Mouse (Mus musculus) forebrain, embryonic 10.5 days (tissue): ENCODE results near the gene Olfm3. TPM values are rescaled to one million over a fixed set of nuclear protein-coding genes. Genes with fewer than 3 reads are reported as not detected.

Source experiments
- DNase-seq: peaks from one replicate; pipeline ENCODE4 v3.0.0-alpha.2; 2017; ENCODE audit warnings: low spot score; ENCODE audit errors: extremely low spot score
- H3K27ac ChIP-seq: fragments of 300-500 bp; sonication (generic); 2 replicates; pipeline ENCODE4 v1.5.1; 2016; ENCODE audit warnings: mild to moderate bottlenecking
- H3K27me3 ChIP-seq: fragments of 300-500 bp; sonication (generic); 2 replicates; pipeline ENCODE4 v1.6.1; 2016; ENCODE audit warnings: mild to moderate bottlenecking; ENCODE audit not compliant: poor library complexity, severe bottlenecking
- H3K36me3 ChIP-seq: fragments of 300-500 bp; sonication (generic); replicated peaks from 2 replicates; pipeline ENCODE4 v1.6.1; 2016; ENCODE audit warnings: mild to moderate bottlenecking, moderate library complexity
- H3K4me1 ChIP-seq: fragments of 300-500 bp; sonication (generic); 2 replicates; pipeline ENCODE4 v1.6.1; 2016
- H3K4me3 ChIP-seq: fragments of 300-500 bp; sonication (generic); 2 replicates; pipeline ENCODE4 v1.5.1; 2016; ENCODE audit warnings: mild to moderate bottlenecking, moderate library complexity
- H3K9me3 ChIP-seq: fragments of 300-500 bp; sonication (generic); 2 replicates; pipeline ENCODE4 v1.6.1; 2016; ENCODE audit warnings: mild to moderate bottlenecking, moderate library complexity
- WGBS: fragments of 180-500 bp; shearing (Covaris S2); methylation state at CpG from one replicate; pipeline ENCODE4 v1.1.7; 2016; 5-methylcytosine and 5-hydroxymethylcytosine counted together
- polyA plus RNA-seq: library from polyadenylated mRNA; unstranded; fragments of >200 nt; fragmentation: Nextera tagmentation; extraction: Ambion mirVana; gene quantifications from 2 replicates; pipeline ENCODE4 v1.2.1, GENCODE M21; 2016

The Olfm3 gene
- polyA plus RNA-seq: 0.23 and 0.27 TPM in 2 replicates

GRCm38 (mm10) chr3:114903924-114904438 is at the start of gene Olfm3:
Olfm3 (plus strand) TSS chr3:114904078.
- DNase-seq: peak; percentile 56
- H3K36me3 ChIP-seq: no peaks in the 10 kb centered on the region
- no peaks in the 10 kb centered on the region for H3K27me3 ChIP-seq
- no peaks in the 10 kb centered on the region for H3K9me3 ChIP-seq
- H3K4me3 ChIP-seq: peak within 1 kb of the TSS; percentile 54
- 6% methylated on average over 20 of the region's 21 CpGs for WGBS
- no peak within 1 kb of the TSS for H3K27ac ChIP-seq
- peaks cover 16% of the 10 kb centered on the region for H3K4me1 ChIP-seq

- 88% methylated on average over 3 of the region's 3 CpGs for WGBS
- no peak for DNase-seq
- no peak overlapping the region for H3K4me3 ChIP-seq
- no peaks in the 10 kb centered on the region for H3K9me3 ChIP-seq
- H3K36me3 ChIP-seq: no peaks in the 10 kb centered on the region
- H3K4me1 ChIP-seq: no peaks in the 10 kb centered on the region
- no peaks in the 10 kb centered on the region for H3K27me3 ChIP-seq
- H3K27ac ChIP-seq: no peak overlapping the region
Observed at GRCm38 (mm10) chr3:114889764-114890163, 14.1 kb upstream of the Olfm3 start.

- Histone ChIP-seq H3K27me3 (no peaks in the 10 kb centered on the region), H3K9me3 (no peaks in the 10 kb centered on the region), H3K4me1 (peaks cover 16% of the 10 kb centered on the region), H3K4me3 (peak overlapping the region; percentile 54), H3K27ac (no peak overlapping the region), H3K36me3 (no peaks in the 10 kb centered on the region)
- 21% methylated on average over 16 of the region's 16 CpGs for WGBS
- peak; percentile 14 for DNase-seq
Observed at GRCm38 (mm10) chr3:114904633-114905423, 950 bp downstream of the Olfm3 start.

- DNase-seq: no peak
- no peaks in the 10 kb centered on the region for H3K36me3 ChIP-seq
- peaks cover 16% of the 10 kb centered on the region for H3K4me1 ChIP-seq
Observed at GRCm38 (mm10) chr3:114907537-114907936, 3.7 kb downstream of the Olfm3 start.

GRCm38 (mm10) chr3:114908846-114909245 is 5.0 kb downstream of the Olfm3 start:
- DNase-seq: no peak
- no peaks in the 10 kb centered on the region for H3K27me3 ChIP-seq
- no peaks in the 10 kb centered on the region for H3K9me3 ChIP-seq
- H3K4me3 ChIP-seq: no peak overlapping the region
- H3K27ac ChIP-seq: no peak overlapping the region
- 94% methylated on average over 3 of the region's 3 CpGs for WGBS
- H3K4me1 ChIP-seq: peaks cover 14% of the 10 kb centered on the region
- no peaks in the 10 kb centered on the region for H3K36me3 ChIP-seq

More at GRCm38 (mm10) chr3:114907537-114907936, 3.7 kb downstream of the Olfm3 start:
- Histone ChIP-seq H3K9me3 (no peaks in the 10 kb centered on the region), H3K27ac (no peak overlapping the region), H3K27me3 (no peaks in the 10 kb centered on the region), H3K4me3 (no peak overlapping the region)

GRCm38 (mm10) chr3:114920102-114920501 is 16.2 kb downstream of the Olfm3 start:
- no peaks in the 10 kb centered on the region for H3K36me3 ChIP-seq
- no peak for DNase-seq
- no peaks in the 10 kb centered on the region for H3K4me1 ChIP-seq
- no peaks in the 10 kb centered on the region for H3K9me3 ChIP-seq
- H3K27ac ChIP-seq: no peak overlapping the region
- no peaks in the 10 kb centered on the region for H3K27me3 ChIP-seq
- WGBS: 90% methylated on average over 3 of the region's 3 CpGs
- H3K4me3 ChIP-seq: no peak overlapping the region

GRCm38 (mm10) chr3:114929605-114930004 is 25.7 kb downstream of the Olfm3 start:
- 81% methylated on average over 4 of the region's 4 CpGs for WGBS
- Histone ChIP-seq H3K4me3 (no peak overlapping the region), H3K9me3 (no peaks in the 10 kb centered on the region), H3K4me1 (0 out of 2 replicates have a peak, but pooled peaks cover 2% of the 10 kb centered on the region), H3K36me3 (no peaks in the 10 kb centered on the region), H3K27me3 (no peaks in the 10 kb centered on the region), H3K27ac (no peak overlapping the region)
- DNase-seq: no peak

GRCm38 (mm10) chr3:114930336-114930735 is 26.5 kb downstream of the Olfm3 start:
- no peaks in the 10 kb centered on the region for H3K36me3 ChIP-seq
- WGBS: 90% methylated on average over 2 of the region's 2 CpGs

GRCm38 (mm10) chr3:114930796-114931195 is 26.9 kb downstream of the Olfm3 start:
- 74% methylated on average over 2 of the region's 2 CpGs for WGBS

More at GRCm38 (mm10) chr3:114930336-114930735, 26.5 kb downstream of the Olfm3 start:
- H3K4me3 ChIP-seq: no peak overlapping the region
- 0 out of 2 replicates have a peak, but pooled peaks cover 2% of the 10 kb centered on the region for H3K4me1 ChIP-seq
- DNase-seq: no peak
- H3K9me3 ChIP-seq: no peaks in the 10 kb centered on the region
- H3K27ac ChIP-seq: no peak overlapping the region
- H3K27me3 ChIP-seq: no peaks in the 10 kb centered on the region

GRCm38 (mm10) chr3:114932881-114933280 is 29.0 kb downstream of the Olfm3 start:
- Histone ChIP-seq H3K9me3 (no peaks in the 10 kb centered on the region), H3K27ac (no peak overlapping the region), H3K4me1 (0 out of 2 replicates have a peak, but pooled peaks cover 2% of the 10 kb centered on the region), H3K4me3 (no peak overlapping the region), H3K27me3 (no peaks in the 10 kb centered on the region), H3K36me3 (no peaks in the 10 kb centered on the region)
- no peak for DNase-seq
- 86% methylated on average over 2 of the region's 2 CpGs for WGBS

More at GRCm38 (mm10) chr3:114930796-114931195, 26.9 kb downstream of the Olfm3 start:
- H3K4me3 ChIP-seq: no peak overlapping the region
- DNase-seq: no peak
- no peaks in the 10 kb centered on the region for H3K36me3 ChIP-seq
- 0 out of 2 replicates have a peak, but pooled peaks cover 2% of the 10 kb centered on the region for H3K4me1 ChIP-seq
- H3K27ac ChIP-seq: no peak overlapping the region
- no peaks in the 10 kb centered on the region for H3K27me3 ChIP-seq
- H3K9me3 ChIP-seq: no peaks in the 10 kb centered on the region

- Histone ChIP-seq H3K27ac (no peak overlapping the region), H3K27me3 (no peaks in the 10 kb centered on the region), H3K4me3 (no peak overlapping the region), H3K9me3 (no peaks in the 10 kb centered on the region), H3K4me1 (peaks cover 9% of the 10 kb centered on the region), H3K36me3 (no peaks in the 10 kb centered on the region)
- no peak for DNase-seq
Observed at GRCm38 (mm10) chr3:114954904-114955303, 51.0 kb downstream of the Olfm3 start.

- H3K4me3 ChIP-seq: no peak overlapping the region
- H3K4me1 ChIP-seq: peaks cover 9% of the 10 kb centered on the region
- H3K9me3 ChIP-seq: no peaks in the 10 kb centered on the region
- WGBS: 46% methylated on average over 7 of the region's 7 CpGs
- DNase-seq: no peak
- no peaks in the 10 kb centered on the region for H3K36me3 ChIP-seq
- H3K27me3 ChIP-seq: no peaks in the 10 kb centered on the region
- no peak overlapping the region for H3K27ac ChIP-seq
Observed at GRCm38 (mm10) chr3:114959311-114959967, 55.6 kb downstream of the Olfm3 start.
